Mouse (Mus musculus) forebrain, embryonic 14.5 days (tissue): ENCODE measurements around the gene Dnaaf5. TPM values are rescaled to one million over a fixed set of nuclear protein-coding genes. Genes with fewer than 3 reads are reported as not detected.

Experiments used
- ATAC-seq: fragments of 200-750 bp; cut with Nextera tagmentation; 2 replicates; pipeline ENCODE4 v1.8.0; 2017; ENCODE audit warnings: mild to moderate bottlenecking, moderate library complexity
- DNase-seq: peaks from one replicate; pipeline ENCODE4 v3.0.0-alpha.2; 2015; ENCODE audit warnings: low spot score
- H3K27ac ChIP-seq: fragments of 300-500 bp; sonication (generic); 2 replicates; pipeline ENCODE4 v1.5.1; 2014; ENCODE audit warnings: low read depth, mild to moderate bottlenecking, control low read depth, low read length, moderate library complexity
- H3K27me3 ChIP-seq: fragments of 300-500 bp; sonication (generic); replicated peaks from 2 replicates; pipeline ENCODE4 v1.6.1; 2014; ENCODE audit warnings: low read length, control low read depth, mixed read lengths; ENCODE audit not compliant: control insufficient read depth, insufficient read depth
- H3K36me3 ChIP-seq: fragments of 300-500 bp; sonication (generic); 2 replicates; pipeline ENCODE4 v1.6.1; 2014; ENCODE audit warnings: low read length, control low read depth; ENCODE audit not compliant: control insufficient read depth, insufficient read depth
- H3K4me1 ChIP-seq: fragments of 300-500 bp; sonication (generic); 2 replicates; pipeline ENCODE4 v1.6.1; 2014; ENCODE audit warnings: antibody characterized with exemption, low read length, control low read depth; ENCODE audit not compliant: control insufficient read depth, insufficient read depth
- H3K4me2 ChIP-seq: fragments of 300-500 bp; sonication (generic); 2 replicates; pipeline ENCODE4 v1.6.1; 2014; ENCODE audit warnings: mild to moderate bottlenecking, control low read depth, low read length
- H3K4me3 ChIP-seq: fragments of 300-500 bp; sonication (generic); 2 replicates; pipeline ENCODE4 v1.5.1; 2014; ENCODE audit warnings: low read depth, low read length, control low read depth
- H3K9ac ChIP-seq: fragments of 300-500 bp; sonication (generic); 2 replicates; pipeline ENCODE4 v1.6.1; 2014; ENCODE audit warnings: mild to moderate bottlenecking, low read length, control low read depth, moderate library complexity
- H3K9me3 ChIP-seq: fragments of 300-500 bp; sonication (generic); replicated peaks from 2 replicates; pipeline ENCODE4 v1.6.1; 2016; ENCODE audit warnings: low read length, control low read depth, mixed read lengths; ENCODE audit not compliant: control insufficient read depth
- WGBS: fragments of 180-500 bp; shearing (Covaris S2); extraction: QIAGEN DNeasy Blood & Tissue Kit; methylation state at CpG from one replicate; pipeline ENCODE4 v1.1.7; 2014; 5-methylcytosine and 5-hydroxymethylcytosine counted together
- polyA plus RNA-seq: library from polyadenylated mRNA; unstranded; fragments of >200 nt; fragmentation: Nextera tagmentation; extraction: Ambion mirVana; gene quantifications from 2 replicates; pipeline ENCODE4 v1.2.1, GENCODE M21; 2014

Gene Dnaaf5
- polyA plus RNA-seq, 1 experiment from 2014 or later = 2.5 TPM

DNA sequence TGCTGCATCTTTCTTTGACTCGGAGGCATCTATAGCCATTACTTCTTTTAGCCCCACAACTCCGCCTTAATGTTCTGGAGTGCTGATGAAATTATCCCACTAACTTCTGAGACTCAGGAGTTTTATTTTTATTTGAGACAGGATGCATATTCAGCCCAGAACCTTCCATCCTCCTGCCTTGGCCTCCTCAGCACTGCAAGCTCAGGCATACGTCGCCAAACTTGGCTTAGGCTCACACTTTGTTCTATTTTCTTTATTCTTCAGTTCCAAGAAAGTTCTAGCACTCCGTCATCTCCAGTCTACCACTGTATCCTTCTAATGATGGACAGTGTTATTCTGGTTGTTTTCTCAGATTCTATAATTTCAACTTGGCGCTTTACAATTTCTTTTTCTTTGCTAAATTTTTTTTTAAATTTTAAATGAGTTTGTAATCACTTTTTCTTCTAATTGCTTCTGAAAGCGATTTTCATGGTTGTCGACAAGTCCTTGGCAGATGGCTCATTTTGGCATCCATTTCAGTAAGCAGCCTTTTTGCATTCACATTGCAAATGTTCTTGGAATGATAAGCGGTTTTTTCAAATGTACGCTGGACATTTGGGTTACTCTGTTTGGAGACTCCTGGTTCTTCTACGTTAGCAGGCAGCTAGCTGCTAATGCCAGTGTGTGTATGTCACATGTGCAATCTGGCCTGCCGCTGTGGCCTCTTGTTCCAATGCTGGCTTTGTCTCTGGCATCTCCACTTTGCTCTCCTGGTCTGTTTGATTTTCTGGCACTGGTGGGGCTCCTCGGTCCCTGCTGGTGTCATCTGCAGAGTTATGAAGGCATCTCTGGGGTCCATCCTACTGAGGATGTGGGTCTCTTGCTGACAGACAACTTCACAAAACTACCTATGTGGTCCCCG lies 2.6 kb upstream of the Dnaaf5 start:
- no peak overlapping the region for H3K4me2 ChIP-seq
- H3K27ac ChIP-seq = peak overlapping the region; percentile 72
- no peaks in the 10 kb centered on the region for H3K9me3 ChIP-seq
- DNase-seq = peak; percentile 84
- no peak overlapping the region for H3K9ac ChIP-seq
- H3K4me3 ChIP-seq = no peak overlapping the region
- no peaks in the 10 kb centered on the region for H3K27me3 ChIP-seq
- H3K4me1 ChIP-seq = peaks cover 7% of the 10 kb centered on the region; the same call in 1 of the 2 replicates
- H3K36me3 ChIP-seq = no peaks in the 10 kb centered on the region
- ATAC-seq = no peak
- 78% methylated on average over 14 of the region's 14 CpGs for WGBS

DNA sequence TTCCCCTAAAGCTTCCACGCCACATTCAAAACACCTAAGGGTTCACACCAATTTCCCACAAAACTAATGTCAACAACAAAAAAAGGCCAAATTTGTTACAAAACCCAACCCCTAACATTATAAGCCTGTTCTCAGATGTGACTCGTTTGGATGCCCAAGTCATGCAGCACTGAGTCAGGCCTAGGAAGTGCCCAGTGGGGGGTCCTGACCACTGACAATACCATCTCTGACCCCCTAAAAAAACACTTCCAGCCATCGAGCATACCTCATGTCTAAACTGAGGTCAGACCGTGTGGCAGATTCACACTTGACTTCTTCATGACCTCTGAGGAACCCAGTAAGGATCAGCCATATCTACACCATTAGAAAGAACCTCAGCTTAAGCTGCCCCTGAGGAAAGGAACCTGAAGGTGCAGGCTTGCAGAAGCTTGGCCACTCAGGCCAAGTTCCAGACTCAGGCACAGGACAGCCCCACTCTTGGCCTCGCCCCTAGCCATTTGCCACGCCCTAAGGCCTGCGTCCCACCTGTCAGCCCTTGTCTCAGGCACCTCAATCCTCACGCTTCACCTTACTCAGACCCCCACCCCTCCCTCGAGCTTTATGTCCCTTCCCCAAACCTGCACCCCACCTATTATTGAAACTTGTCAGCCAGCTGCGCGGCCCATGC lies 884 bp upstream of the Dnaaf5 start:
- 0 out of 2 replicates have a peak overlapping the region, but pooled peaks have one; percentile 2 for H3K9ac ChIP-seq
- 26% methylated on average over 11 of the region's 11 CpGs for WGBS

DNA sequence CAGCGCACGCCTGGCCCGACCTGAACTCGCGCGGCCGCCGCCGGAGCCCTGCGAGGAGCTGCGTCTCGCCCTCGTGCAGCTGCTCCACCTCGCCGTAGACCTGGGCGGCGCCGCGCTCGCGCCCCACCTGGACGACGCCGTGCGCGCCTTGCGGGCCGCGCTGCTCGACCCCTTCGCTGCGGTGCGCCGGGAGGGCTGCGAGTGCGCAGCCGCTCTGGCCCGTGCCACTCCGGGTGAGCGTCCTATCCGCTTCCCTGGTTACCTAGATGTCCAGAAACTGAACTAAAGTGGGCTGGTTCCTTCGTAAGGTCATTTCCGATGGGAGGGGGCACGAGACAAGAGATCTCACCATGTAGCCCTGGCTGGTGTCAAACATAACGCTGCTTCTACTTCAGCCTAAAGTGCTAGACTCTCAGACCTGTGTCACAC lies 594 bp downstream of the Dnaaf5 start:
- Histone ChIP-seq H3K9me3 (no peaks in the 10 kb centered on the region), H3K4me3 (peak overlapping the region; percentile 96), H3K27me3 (no peaks in the 10 kb centered on the region), H3K27ac (no peak overlapping the region), H3K36me3 (peaks cover 31% of the 10 kb centered on the region), H3K4me2 (peak overlapping the region; percentile 91), H3K4me1 (peaks cover 7% of the 10 kb centered on the region; the same call in 1 of the 2 replicates), H3K9ac (peak overlapping the region; percentile 75)
- under 1% methylated on average over 45 of the region's 45 CpGs for WGBS
- no peak for ATAC-seq
- no peak for DNase-seq

More for the DNA sequence above, 884 bp upstream of the Dnaaf5 start:
- H3K4me2 ChIP-seq = peak overlapping the region; percentile 91
- H3K4me3 ChIP-seq = peak overlapping the region; percentile 96
- H3K27ac ChIP-seq = 0 out of 2 replicates have a peak overlapping the region, but pooled peaks have one; percentile 44
- ATAC-seq (peak; percentile 55), DNase-seq (no peak)
- no peaks in the 10 kb centered on the region for H3K9me3 ChIP-seq
- H3K4me1 ChIP-seq = peaks cover 7% of the 10 kb centered on the region; the same call in 1 of the 2 replicates
- peaks cover 17% of the 10 kb centered on the region for H3K36me3 ChIP-seq
- H3K27me3 ChIP-seq = no peaks in the 10 kb centered on the region

DNA sequence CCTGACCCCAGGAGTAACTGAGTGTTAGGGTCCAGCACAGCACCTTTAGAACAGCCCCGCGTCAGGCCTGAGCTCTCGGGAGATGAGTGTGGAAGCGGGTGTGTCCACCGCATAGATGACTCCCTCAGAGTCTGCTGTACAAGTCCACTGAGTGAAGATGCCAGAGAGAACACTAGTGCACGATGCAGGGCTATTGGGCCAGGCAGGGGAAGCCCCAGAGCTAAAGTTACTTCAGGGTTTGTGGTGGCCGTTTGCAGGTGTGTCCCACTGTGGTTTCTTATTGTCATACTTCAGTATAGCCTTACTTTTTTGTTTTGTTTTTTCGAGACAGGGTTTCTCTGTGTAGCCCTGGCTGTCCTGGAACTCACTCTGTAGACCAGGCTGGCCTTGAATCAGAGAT lies 10.9 kb downstream of the Dnaaf5 start:
- WGBS = 93% methylated on average over 8 of the region's 8 CpGs
- no peaks in the 10 kb centered on the region for H3K4me1 ChIP-seq
- no peak overlapping the region for H3K4me2 ChIP-seq
- no peaks in the 10 kb centered on the region for H3K27me3 ChIP-seq
- no peak overlapping the region for H3K27ac ChIP-seq
- DNase-seq = no peak
- H3K9ac ChIP-seq = no peak overlapping the region
- no peak overlapping the region for H3K4me3 ChIP-seq
- no peak for ATAC-seq
- H3K9me3 ChIP-seq = no peaks in the 10 kb centered on the region
- H3K36me3 ChIP-seq = peaks cover 60% of the 10 kb centered on the region

DNA sequence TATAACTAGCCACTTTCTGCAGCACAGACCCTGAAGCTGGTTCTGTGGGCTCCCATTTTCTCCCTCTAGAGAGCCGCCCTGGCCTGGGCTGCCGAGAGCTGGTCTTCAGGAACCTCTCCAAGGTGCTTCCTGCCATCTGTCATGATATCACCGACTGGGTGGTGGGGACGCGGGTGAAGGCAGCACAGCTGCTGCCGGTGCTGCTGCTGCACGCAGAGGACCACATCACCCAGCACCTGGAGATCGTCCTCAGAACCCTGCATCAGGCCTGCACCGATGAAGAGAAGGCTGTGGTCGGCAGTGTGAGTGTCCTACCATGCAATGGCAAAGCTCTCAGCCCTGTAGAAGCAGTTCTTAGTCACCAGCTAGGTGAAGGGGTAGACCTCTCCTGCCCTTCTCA lies 11.6 kb downstream of the Dnaaf5 start:
- no peak for DNase-seq
- Histone ChIP-seq H3K4me1 (no peaks in the 10 kb centered on the region), H3K4me2 (no peak overlapping the region), H3K9me3 (no peaks in the 10 kb centered on the region), H3K27me3 (no peaks in the 10 kb centered on the region), H3K27ac (no peak overlapping the region), H3K4me3 (no peak overlapping the region), H3K9ac (no peak overlapping the region), H3K36me3 (peaks cover 61% of the 10 kb centered on the region)
- no peak for ATAC-seq
- WGBS = 95% methylated on average over 10 of the region's 10 CpGs

DNA sequence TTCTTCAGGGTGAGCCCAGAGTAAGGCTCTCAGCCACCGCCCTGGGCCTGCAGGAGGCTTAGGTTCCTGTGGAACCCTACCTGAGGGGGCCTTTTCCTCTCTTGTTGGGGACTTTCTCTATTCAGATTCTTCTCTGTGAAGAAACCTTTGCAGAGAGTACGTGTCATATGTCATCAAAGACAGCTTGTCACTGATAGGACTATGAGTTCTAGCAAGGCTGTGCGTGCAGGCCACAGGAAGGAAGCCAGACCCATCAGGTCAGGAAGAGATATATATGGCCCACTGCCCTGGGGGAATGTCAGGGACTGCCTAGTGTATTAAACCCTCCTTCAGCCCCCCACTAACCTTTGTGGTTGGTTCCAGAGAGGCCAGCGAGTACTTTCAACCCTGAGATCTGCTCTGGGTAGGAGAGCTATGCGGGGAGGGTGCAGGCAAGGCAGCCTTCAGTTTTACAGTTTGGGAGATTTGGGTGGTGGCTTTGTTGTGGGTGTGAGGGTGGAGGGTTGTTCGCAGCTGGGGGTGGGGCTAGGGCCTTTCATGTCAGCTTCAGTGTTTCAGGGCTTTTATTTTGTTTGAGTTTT lies 16.8 kb downstream of the Dnaaf5 start:
- ATAC-seq (no peak), DNase-seq (no peak)
- 92% methylated on average over 6 of the region's 6 CpGs for WGBS
- H3K9ac ChIP-seq = no peak overlapping the region
- no peak overlapping the region for H3K4me2 ChIP-seq
- peaks cover 79% of the 10 kb centered on the region for H3K36me3 ChIP-seq
- no peak overlapping the region for H3K27ac ChIP-seq
- no peaks in the 10 kb centered on the region for H3K4me1 ChIP-seq
- no peaks in the 10 kb centered on the region for H3K9me3 ChIP-seq
- H3K4me3 ChIP-seq = no peak overlapping the region
- H3K27me3 ChIP-seq = no peaks in the 10 kb centered on the region

DNA sequence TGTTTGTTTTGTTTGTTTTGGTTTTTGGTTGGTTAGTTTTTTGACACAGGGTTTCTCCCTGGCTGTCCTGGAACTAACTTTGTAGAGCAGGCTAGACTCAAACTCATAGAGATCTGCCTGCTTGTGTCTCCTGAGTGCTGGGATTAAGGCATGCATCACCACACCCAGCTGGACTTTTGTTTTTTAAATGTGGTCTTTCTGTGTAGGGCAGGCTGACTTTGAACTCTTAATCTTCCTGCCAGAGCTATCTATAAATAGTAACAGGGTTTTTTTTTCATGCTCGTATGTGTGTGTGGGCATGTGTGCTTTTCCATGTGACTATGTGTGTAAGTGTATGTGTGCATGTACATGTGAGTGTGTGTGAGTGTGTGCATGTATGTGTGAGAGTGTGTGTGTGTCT lies 17.5 kb downstream of the Dnaaf5 start:
- 74% methylated on average over 1 of the region's 1 CpGs for WGBS
- peaks cover 77% of the 10 kb centered on the region for H3K36me3 ChIP-seq

DNA sequence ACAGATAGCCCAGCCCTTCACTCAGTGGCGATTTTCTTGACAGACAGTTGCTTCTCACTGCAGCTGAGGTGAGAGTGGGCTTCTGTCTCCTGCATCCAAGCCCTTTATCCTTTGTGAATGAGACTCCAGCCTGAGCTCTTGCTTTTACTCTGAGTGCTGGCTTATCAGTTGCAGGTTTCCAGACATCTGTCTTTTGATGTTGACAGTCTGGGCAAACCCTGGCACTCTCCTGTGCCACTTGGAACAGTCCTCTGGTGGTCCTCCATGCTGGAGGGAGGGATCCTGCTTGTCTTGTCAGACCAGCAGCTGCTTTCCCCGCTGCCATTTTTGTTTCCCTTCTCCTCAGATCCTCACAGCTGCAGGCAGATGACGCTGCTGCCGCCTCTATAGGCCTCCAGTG lies 21.9 kb downstream of the Dnaaf5 start:
- Histone ChIP-seq H3K4me3 (no peak overlapping the region), H3K9me3 (no peaks in the 10 kb centered on the region), H3K4me2 (no peak overlapping the region), H3K36me3 (peaks cover 41% of the 10 kb centered on the region), H3K27me3 (no peaks in the 10 kb centered on the region), H3K4me1 (peaks cover 4% of the 10 kb centered on the region; the same call in 1 of the 2 replicates), H3K27ac (no peak overlapping the region), H3K9ac (no peak overlapping the region)
- WGBS = 92% methylated on average over 4 of the region's 4 CpGs
- ATAC-seq (no peak), DNase-seq (no peak)

More for the DNA sequence above, 17.5 kb downstream of the Dnaaf5 start:
- Histone ChIP-seq H3K4me2 (no peak overlapping the region), H3K9me3 (no peaks in the 10 kb centered on the region), H3K4me1 (no peaks in the 10 kb centered on the region), H3K4me3 (no peak overlapping the region), H3K27me3 (no peaks in the 10 kb centered on the region), H3K27ac (no peak overlapping the region), H3K9ac (no peak overlapping the region)
- ATAC-seq (no peak), DNase-seq (no peak)
